Mouse (Mus musculus): ENCODE data around the gene Tpgs1. TPM values are rescaled to one million over a fixed set of nuclear protein-coding genes. Genes with fewer than 3 reads are reported as not detected.
A peak's percentile ranks its signal among the peaks of the same experiment; 100 is the strongest.
"Not testable (repeated sequence)": the region's sequence is repeated elsewhere in the genome, so short reads cannot be mapped to it uniquely, and the experiment has no call there.

Tpgs1 gene
- polyA plus RNA-seq, 1 experiment from 2014 or later, result 72.3 TPM

DNA sequence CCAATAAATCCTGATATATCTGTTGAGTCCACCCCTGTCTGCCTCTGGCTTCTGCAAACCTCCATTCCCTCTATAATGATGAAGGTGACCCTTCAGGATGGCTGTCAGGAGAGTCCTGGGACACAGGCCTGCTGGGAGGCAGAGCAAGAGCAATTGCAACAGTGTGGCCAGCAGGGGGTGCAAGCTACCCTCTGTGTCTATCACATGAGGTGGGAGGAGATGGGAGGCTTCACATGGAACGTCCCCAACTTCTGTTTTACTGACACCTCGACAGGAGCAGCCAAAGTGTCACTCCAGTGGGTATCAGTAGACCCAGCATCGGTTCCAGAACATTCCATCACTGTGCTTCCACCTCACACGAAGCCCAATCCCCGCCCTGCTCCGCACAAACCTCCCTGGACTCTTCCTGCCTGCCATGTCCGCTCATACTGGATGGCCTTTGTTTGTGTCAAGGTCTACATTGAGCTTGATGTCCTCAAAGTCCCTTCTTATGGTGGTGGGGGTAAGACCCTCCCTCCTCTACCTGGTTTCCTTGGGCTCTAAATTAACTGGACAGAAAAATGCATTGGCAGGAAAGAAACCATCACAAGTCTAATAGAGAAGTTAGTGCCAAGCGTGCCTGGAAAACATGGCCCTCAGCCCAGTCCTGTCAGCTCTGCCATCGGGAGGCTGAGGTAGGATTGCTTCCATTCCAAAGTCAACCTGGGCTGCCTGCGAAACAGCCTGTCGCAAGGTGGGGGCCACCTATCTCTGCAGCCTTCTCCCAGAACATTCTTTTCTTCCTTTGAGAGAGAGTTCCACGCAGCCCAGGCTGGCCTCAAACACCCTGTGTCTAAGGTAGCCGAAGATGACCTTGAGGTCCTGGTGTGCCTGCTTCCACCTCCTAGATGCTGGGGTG is 26.3 kb downstream of the Tpgs1 start:
- Histone ChIP-seq H3K4me3 (no peak overlapping the region), H3K4me2 (replicated peaks) (no peak overlapping the region), H3K36me3 (no peaks in the 10 kb centered on the region), H3K4me1 (no peaks in the 10 kb centered on the region; the same call in 1 of the 2 replicates), H3K9me3 (peaks cover 6% of the 10 kb centered on the region; the same call in 1 of the 2 replicates), H3K9ac (replicated peaks) (no peak overlapping the region), H3K27ac (replicated peaks) (no peak overlapping the region), H3K27me3 (no peaks in the 10 kb centered on the region)
- WGBS, result 69% methylated on average over 13 of the region's 13 CpGs
- ATAC-seq (ENCODE audit: low FRiP score, low read depth), result 0 out of 2 replicates have a peak, but pooled peaks have one; percentile 47

DNA sequence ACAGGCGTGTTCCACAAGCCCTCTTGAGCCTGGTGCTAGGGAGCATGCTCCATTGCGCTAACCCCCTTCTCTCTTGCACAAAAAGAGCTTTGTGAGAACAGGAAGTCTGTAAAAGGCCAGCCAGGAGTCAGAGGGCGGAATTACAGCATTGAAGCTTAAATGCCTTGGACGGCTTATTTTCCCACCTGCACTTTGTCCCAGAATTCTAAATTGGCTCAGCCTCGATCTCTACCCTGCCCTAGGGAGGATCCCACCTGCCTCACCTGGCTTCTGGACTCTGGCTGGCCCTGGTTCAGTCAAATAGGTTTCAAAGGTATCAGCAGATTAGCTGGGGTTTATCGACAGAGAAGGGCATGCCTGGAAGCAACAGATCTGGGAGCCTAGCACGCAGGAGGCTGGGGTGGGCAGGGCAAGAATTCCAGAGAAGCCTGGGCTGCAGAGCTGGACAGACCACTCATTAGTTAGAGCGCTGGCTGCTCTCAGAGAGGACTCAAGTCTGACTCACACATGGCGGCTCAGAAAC is 27.0 kb downstream of the Tpgs1 start:
- ATAC-seq (ENCODE audit: low FRiP score, low read depth), result no peak
- no peak overlapping the region for H3K9ac ChIP-seq (replicated peaks)
- 69% methylated on average over 9 of the region's 9 CpGs for WGBS
- no peaks in the 10 kb centered on the region for H3K36me3 ChIP-seq
- H3K27me3 ChIP-seq, result no peaks in the 10 kb centered on the region
- no peaks in the 10 kb centered on the region; the same call in 1 of the 2 replicates for H3K4me1 ChIP-seq
- H3K27ac ChIP-seq (replicated peaks), result no peak overlapping the region
- no peak overlapping the region for H3K4me2 ChIP-seq (replicated peaks)
- no peak overlapping the region for H3K4me3 ChIP-seq
- H3K9me3 ChIP-seq, result peaks cover 6% of the 10 kb centered on the region; the same call in 1 of the 2 replicates

DNA sequence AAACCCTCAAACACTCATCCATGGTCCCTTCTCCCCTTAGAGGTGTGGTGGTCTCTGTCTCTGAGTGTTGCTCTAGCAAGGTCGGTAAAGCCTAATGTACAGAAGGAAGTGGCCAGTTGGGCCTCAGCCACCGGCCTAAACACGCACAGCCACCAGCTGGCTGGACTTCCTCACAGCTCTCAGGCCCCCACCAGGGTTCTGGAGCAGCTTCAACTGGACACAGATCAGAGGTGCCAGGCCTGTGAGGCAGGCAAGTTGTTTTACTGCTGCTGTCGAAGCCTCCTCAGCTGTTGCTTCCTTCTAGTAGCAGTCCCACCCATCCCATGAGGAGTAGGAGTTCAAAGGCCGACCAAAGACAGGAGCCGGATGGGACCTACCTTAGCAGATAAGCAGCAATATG is 28.7 kb downstream of the Tpgs1 start:
- H3K9ac ChIP-seq (replicated peaks), result no peak overlapping the region
- WGBS, result 85% methylated on average over 6 of the region's 6 CpGs
- no peak for ATAC-seq (ENCODE audit: low FRiP score, low read depth)

DNA sequence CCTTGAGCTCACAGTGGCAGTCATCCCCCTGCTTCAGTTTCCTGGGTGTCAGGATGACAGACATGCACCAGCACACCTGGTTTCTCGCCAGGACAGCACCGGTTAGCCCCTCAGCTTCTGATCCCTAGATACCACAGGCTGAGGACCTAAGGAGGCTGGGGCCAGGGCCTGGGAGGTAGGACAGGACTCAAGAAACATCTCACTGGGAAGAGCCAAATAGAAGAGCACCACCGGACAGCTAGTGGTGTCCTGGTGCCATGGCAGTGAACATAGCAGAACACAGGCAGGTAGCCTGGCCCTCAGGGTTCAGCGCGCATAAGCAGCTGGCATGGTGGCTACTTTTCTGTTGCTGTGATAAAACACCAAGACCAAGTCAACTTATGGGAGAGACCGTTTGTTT is 29.3 kb downstream of the Tpgs1 start:
- Histone ChIP-seq H3K36me3 (no peaks in the 10 kb centered on the region), H3K9me3 (no peaks in the 10 kb centered on the region), H3K4me2 (replicated peaks) (no peak overlapping the region), H3K4me1 (peaks cover 4% of the 10 kb centered on the region; the same call in 1 of the 2 replicates), H3K27me3 (no peaks in the 10 kb centered on the region), H3K4me3 (no peak overlapping the region), H3K27ac (replicated peaks) (no peak overlapping the region), H3K9ac (replicated peaks) (no peak overlapping the region)
- no peak for ATAC-seq (ENCODE audit: low FRiP score, low read depth)
- 93% methylated on average over 6 of the region's 6 CpGs for WGBS

More for the DNA sequence above, 28.7 kb downstream of the Tpgs1 start:
- Histone ChIP-seq H3K4me1 (peaks cover 4% of the 10 kb centered on the region; the same call in 1 of the 2 replicates), H3K27ac (replicated peaks) (no peak overlapping the region), H3K36me3 (no peaks in the 10 kb centered on the region), H3K4me2 (replicated peaks) (no peak overlapping the region), H3K9me3 (no peaks in the 10 kb centered on the region), H3K4me3 (no peak overlapping the region), H3K27me3 (no peaks in the 10 kb centered on the region)

DNA sequence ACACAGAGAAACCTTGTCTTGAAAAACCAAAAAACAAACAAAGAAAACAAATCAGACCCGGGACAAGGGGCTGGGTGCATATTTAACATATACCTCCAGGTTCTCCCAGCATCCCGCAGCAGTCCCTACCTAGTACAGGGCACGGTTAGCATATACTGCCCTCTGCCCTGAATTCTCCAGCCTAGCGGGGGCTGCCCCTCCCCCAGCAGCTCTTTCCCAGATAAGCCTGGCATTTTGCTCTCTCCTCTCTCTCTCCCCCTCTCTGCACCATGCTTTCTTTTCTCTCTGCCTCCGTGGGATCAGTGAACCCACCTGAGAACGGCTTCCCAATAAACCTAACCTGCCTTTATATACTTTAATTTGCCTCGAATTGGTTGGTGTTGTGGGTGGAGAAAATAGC is 31.5 kb downstream of the Tpgs1 start:
- H3K27ac ChIP-seq (replicated peaks), result no peak overlapping the region
- H3K36me3 ChIP-seq, result no peaks in the 10 kb centered on the region
- 51% methylated on average over 7 of the region's 7 CpGs for WGBS
- no peak overlapping the region for H3K9ac ChIP-seq (replicated peaks)
- H3K4me2 ChIP-seq (replicated peaks), result no peak overlapping the region
- H3K4me3 ChIP-seq, result no peak overlapping the region
- H3K27me3 ChIP-seq, result no peaks in the 10 kb centered on the region
- no peak for ATAC-seq (ENCODE audit: low FRiP score, low read depth)
- no peaks in the 10 kb centered on the region for H3K9me3 ChIP-seq
- H3K4me1 ChIP-seq, result peaks cover 13% of the 10 kb centered on the region

DNA sequence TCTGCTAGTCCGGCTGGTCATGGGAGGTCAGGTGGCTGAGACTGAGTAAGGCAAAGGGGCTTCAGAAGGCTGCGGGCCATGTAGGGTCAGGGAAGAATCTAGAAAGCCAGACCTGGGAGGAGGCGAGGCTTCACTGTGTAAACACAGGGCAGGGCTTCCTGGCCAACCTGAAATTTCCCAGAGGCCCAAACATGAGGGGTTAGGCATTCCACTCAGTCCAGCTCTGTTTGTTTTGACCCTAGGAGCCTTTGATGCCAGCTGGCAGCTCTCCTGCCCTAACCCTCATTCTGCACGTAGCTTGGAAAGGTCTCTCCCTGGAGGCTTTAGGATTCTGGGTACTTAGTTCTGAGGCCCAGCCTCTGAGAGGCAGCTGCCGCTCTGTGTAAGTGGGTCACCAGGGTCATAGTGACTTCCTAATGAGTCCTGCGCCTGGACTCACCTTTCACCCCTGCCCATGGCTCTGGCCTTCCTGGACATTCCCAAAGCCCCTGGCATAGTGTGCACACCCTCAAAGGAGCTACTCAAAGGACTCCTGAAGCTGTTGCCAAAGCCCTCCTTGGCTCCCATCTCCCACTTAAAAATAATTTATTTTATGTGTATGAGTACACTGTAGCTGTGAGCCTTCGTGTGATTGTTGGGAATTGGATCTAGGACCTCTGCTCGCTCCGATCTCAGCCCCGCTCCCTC is 32.4 kb downstream of the Tpgs1 start:
- 69% methylated on average over 10 of the region's 10 CpGs for WGBS

DNA sequence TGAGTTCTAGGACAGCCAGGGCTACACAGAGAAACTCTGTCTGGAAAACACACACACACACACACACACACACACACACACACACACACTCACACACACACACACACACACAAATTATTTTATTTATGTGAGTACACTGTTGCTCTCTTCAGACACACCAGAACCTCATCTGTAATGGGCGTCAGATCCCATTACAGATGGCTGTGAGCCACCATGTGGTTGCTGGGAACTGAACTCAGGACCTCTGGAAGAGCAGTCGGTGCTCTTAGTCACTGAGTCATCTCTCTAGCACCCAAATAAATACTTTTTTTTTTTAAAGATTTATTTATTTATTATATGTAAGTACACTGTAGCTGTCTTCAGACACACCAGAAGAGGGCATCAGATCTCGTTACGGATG is 33.8 kb downstream of the Tpgs1 start:
- ATAC-seq (ENCODE audit: low FRiP score, low read depth); H3K4me3 ChIP-seq; H3K9ac ChIP-seq (replicated peaks); H3K36me3 ChIP-seq; H3K27me3 ChIP-seq; H3K9me3 ChIP-seq; H3K4me2 ChIP-seq (replicated peaks); H3K27ac ChIP-seq (replicated peaks): not testable (repeated sequence)
- peaks cover 28% of the 10 kb centered on the region for H3K4me1 ChIP-seq
- 91% methylated on average over 4 of the region's 4 CpGs for WGBS

More for the DNA sequence above, 32.4 kb downstream of the Tpgs1 start:
- H3K4me2 ChIP-seq (replicated peaks), result no peak overlapping the region
- H3K27ac ChIP-seq (replicated peaks), result 0 out of 2 replicates have a peak overlapping the region, but pooled peaks have one; percentile 20
- H3K27me3 ChIP-seq, result no peaks in the 10 kb centered on the region
- H3K4me3 ChIP-seq, result no peak overlapping the region
- no peaks in the 10 kb centered on the region for H3K9me3 ChIP-seq
- H3K36me3 ChIP-seq, result no peaks in the 10 kb centered on the region
- peaks cover 22% of the 10 kb centered on the region for H3K4me1 ChIP-seq
- no peak for ATAC-seq (ENCODE audit: low FRiP score, low read depth)
- no peak overlapping the region for H3K9ac ChIP-seq (replicated peaks)

DNA sequence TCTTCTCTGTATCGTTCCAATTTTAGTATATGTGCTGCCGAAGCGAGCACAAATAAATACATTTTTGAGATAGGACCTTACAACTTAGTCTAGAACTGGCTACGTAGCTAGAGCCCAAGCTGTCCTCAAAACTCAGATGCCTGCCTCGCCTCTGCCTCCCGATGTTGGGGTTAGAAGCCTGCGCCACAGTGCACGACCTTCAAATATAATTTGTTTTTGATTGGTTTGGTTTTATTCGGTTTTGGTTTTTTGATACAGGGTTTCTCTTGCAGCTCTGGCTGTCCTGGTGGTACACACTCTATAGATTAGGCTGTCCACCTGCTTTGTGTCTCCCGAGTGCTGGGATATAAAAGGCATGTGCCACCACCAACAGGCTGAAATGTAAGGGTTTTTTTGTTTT is 34.4 kb downstream of the Tpgs1 start:
- WGBS, result 74% methylated on average over 10 of the region's 10 CpGs
- H3K4me2 ChIP-seq (replicated peaks), result peak overlapping the region; percentile 98
- peak overlapping the region; percentile 46; the same call in 1 of the 2 replicates for H3K9ac ChIP-seq (replicated peaks)
- ATAC-seq (ENCODE audit: low FRiP score, low read depth), result 0 out of 2 replicates have a peak, but pooled peaks have one; percentile 1
- H3K36me3 ChIP-seq, result peaks cover 10% of the 10 kb centered on the region
- H3K27ac ChIP-seq (replicated peaks), result peak overlapping the region; percentile 68
- no peaks in the 10 kb centered on the region for H3K27me3 ChIP-seq
- H3K4me3 ChIP-seq, result peak overlapping the region; percentile 82
- H3K9me3 ChIP-seq, result no peaks in the 10 kb centered on the region
- H3K4me1 ChIP-seq, result peaks cover 28% of the 10 kb centered on the region

DNA sequence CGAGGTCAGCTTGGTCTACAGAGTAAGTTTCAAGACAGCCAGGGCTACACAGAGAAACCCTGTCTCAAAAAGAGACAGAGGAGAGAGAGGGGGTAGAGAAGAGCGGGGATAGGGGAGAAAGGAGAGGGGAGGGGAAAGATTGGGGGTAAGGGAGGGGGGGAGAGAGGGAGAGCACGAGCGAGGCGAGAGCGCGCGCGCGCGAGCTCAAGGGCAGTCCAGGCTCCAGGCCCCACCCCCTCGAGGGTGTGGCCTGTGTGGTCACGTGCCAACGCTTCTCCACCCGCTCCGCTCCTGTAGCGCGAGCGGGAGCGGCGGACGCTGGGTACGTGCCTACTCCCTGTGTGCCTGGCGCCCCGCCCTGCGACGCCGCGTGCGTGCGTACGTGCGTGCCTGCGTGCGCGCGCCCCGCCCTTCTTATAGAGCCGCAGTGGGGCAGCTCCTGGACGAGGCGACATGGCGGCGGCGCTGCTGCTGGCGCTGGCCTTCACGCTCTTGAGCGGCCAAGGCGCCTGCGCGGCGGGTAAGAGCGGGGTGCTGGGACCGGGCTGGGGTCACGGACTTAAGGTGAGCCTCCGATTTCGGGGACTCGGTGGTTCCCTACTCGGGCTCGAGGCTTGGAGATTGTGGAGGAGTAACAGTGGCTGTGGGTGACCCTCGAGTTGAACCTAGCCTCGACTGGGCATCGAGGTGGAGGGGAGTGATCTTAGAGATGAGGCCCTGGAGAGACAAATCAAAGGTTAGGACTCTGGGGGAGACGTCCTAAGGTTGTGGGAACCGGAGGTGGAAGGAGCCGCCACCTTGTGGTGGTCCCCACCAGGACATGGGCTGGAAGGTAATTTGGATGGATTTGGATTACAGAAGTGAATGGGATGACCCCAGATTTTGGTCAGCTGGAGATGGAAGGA is 35.1 kb downstream of the Tpgs1 start, which contains the start of gene Bsg:
Bsg (plus strand) TSS at position 427 of the 905 bp plus-strand sequence.
- WGBS, result under 1% methylated on average over 55 of the region's 65 CpGs
- peaks cover 28% of the 10 kb centered on the region for H3K4me1 ChIP-seq

DNA sequence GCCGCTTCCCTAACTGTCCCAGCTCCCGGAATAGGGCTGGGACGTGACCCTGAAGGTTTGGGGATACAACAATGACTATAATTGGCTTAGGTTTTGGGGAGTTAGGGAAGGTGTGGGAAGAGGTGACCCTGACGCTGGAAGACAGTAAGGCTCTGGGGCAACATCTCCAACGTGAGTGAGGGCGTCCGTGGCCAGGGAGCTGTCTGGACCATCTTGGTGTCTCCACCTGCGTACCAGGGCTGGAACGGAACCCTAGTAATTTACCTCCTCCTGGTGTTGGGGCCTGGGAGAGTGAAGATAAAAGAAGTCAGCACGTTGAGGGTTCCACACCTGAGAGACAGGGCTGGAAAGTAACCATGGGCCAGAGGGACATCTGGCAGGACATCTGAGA is 35.8 kb downstream of the Tpgs1 start:
- H3K4me1 ChIP-seq, result peaks cover 28% of the 10 kb centered on the region
- H3K27ac ChIP-seq (replicated peaks), result peak overlapping the region; percentile 83
- H3K9me3 ChIP-seq, result no peaks in the 10 kb centered on the region
- peak overlapping the region; percentile 98 for H3K4me2 ChIP-seq (replicated peaks)
- H3K27me3 ChIP-seq, result no peaks in the 10 kb centered on the region
- peak overlapping the region; percentile 92 for H3K9ac ChIP-seq (replicated peaks)
- 7% methylated on average over 10 of the region's 10 CpGs for WGBS
- peaks cover 24% of the 10 kb centered on the region for H3K36me3 ChIP-seq
- ATAC-seq (ENCODE audit: low FRiP score, low read depth), result no peak
- peak overlapping the region; percentile 82 for H3K4me3 ChIP-seq

More for the DNA sequence above, 35.1 kb downstream of the Tpgs1 start, which contains the start of gene Bsg:
- peak; percentile 97 for ATAC-seq (ENCODE audit: low FRiP score, low read depth)
- peak within 1 kb of the TSS; percentile 92 for H3K9ac ChIP-seq (replicated peaks)
- no peaks in the 10 kb centered on the region for H3K27me3 ChIP-seq
- H3K9me3 ChIP-seq, result no peaks in the 10 kb centered on the region
- peak within 1 kb of the TSS; percentile 98 for H3K4me2 ChIP-seq (replicated peaks)
- peak within 1 kb of the TSS; percentile 82 for H3K4me3 ChIP-seq
- peak within 1 kb of the TSS; percentile 83 for H3K27ac ChIP-seq (replicated peaks)
- H3K36me3 ChIP-seq, result peaks cover 18% of the 10 kb centered on the region

DNA sequence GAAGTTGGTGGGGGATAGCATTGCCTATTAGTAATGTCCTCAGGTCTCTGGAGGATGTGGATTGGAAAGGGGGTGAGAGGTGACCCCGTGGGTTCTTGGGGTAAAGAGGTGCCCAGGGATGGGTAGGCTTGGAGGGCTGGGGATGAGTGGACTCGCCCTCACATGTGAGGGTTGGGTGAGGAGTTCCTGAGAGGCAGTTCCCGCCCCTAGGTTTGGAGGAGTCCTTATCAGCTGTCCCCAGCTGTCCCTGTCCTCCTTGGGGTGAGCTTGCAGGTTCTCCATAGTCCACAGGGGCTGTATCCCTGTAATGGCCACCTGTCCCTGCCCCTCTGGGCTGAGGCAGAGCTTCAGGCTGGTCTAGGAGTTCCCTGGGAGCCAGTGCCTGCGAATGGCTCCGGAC is 36.8 kb downstream of the Tpgs1 start:
- 82% methylated on average over 5 of the region's 5 CpGs for WGBS
- H3K36me3 ChIP-seq, result peaks cover 34% of the 10 kb centered on the region
- no peaks in the 10 kb centered on the region for H3K9me3 ChIP-seq
- no peaks in the 10 kb centered on the region for H3K27me3 ChIP-seq
- no peak overlapping the region; the same call in 1 of the 2 replicates for H3K27ac ChIP-seq (replicated peaks)
- peak overlapping the region; percentile 92 for H3K9ac ChIP-seq (replicated peaks)
- H3K4me2 ChIP-seq (replicated peaks), result peak overlapping the region; percentile 98
- no peak for ATAC-seq (ENCODE audit: low FRiP score, low read depth)
- peaks cover 28% of the 10 kb centered on the region for H3K4me1 ChIP-seq
- peak overlapping the region; percentile 82 for H3K4me3 ChIP-seq

Data from midbrain, embryonic 12.5 days (tissue).